Mouse (Mus musculus): Measurements from ENCODE around the gene Proser3.

Gene Proser3

GRCm38 (mm10) chr7:30552102-30553020, at the start of gene Proser3, which contains the start of gene Hspb6:
Gene Proser3, minus strand, starts transcription at chr7:30552299.
Gene Hspb6, plus strand, starts transcription at chr7:30552178.
- DNase-seq (ENCODE audit: extremely low spot score) = peak; percentile 95

- DNase-seq (ENCODE audit: extremely low spot score) = no peak
These were observed 48.6 kb upstream of the Proser3 start for GRCm38 (mm10) chr7:30600651-30601050.

- DNase-seq (ENCODE audit: extremely low spot score) = peak; percentile 73
These were observed 47.8 kb upstream of the Proser3 start for GRCm38 (mm10) chr7:30599933-30600353.

GRCm38 (mm10) chr7:30598786-30599185, 46.7 kb upstream of the Proser3 start, which contains the start of gene Zbtb32:
Gene Zbtb32, minus strand, starts transcription at chr7:30598909.
- DNase-seq (ENCODE audit: extremely low spot score) = no peak

GRCm38 (mm10) chr7:30596811-30597210, 44.7 kb upstream of the Proser3 start:
- no peak for DNase-seq (ENCODE audit: extremely low spot score)

- DNase-seq (ENCODE audit: extremely low spot score) = no peak
These were observed 44.0 kb upstream of the Proser3 start for GRCm38 (mm10) chr7:30596093-30596492.

- no peak for DNase-seq (ENCODE audit: extremely low spot score)
These were observed 42.5 kb upstream of the Proser3 start for GRCm38 (mm10) chr7:30594510-30595024.

- no peak for DNase-seq (ENCODE audit: extremely low spot score)
These were observed 41.7 kb upstream of the Proser3 start for GRCm38 (mm10) chr7:30593579-30594509.

GRCm38 (mm10) chr7:30592772-30593423, 40.8 kb upstream of the Proser3 start:
- no peak for DNase-seq (ENCODE audit: extremely low spot score)

GRCm38 (mm10) chr7:30591605-30591951, 39.5 kb upstream of the Proser3 start:
- no peak for DNase-seq (ENCODE audit: extremely low spot score)

GRCm38 (mm10) chr7:30590927-30591604, 39.0 kb upstream of the Proser3 start:
- no peak for DNase-seq (ENCODE audit: extremely low spot score)

- DNase-seq (ENCODE audit: extremely low spot score) = peak; percentile 90
These were observed 37.6 kb upstream of the Proser3 start for GRCm38 (mm10) chr7:30589435-30590301.

GRCm38 (mm10) chr7:30588676-30589434, 36.8 kb upstream of the Proser3 start, which contains the start of gene Kmt2b:
Gene Kmt2b, minus strand, starts transcription at chr7:30588726.
- peak; percentile 96 for DNase-seq (ENCODE audit: extremely low spot score)

GRCm38 (mm10) chr7:30587842-30588667, 36.0 kb upstream of the Proser3 start:
- peak; percentile 64 for DNase-seq (ENCODE audit: extremely low spot score)

- DNase-seq (ENCODE audit: extremely low spot score) = no peak
These were observed 34.4 kb upstream of the Proser3 start for GRCm38 (mm10) chr7:30586455-30587020.

GRCm38 (mm10) chr7:30585170-30585569, 33.1 kb upstream of the Proser3 start:
- no peak for DNase-seq (ENCODE audit: extremely low spot score)

GRCm38 (mm10) chr7:30584339-30584738, 32.2 kb upstream of the Proser3 start:
- DNase-seq (ENCODE audit: extremely low spot score) = no peak

- no peak for DNase-seq (ENCODE audit: extremely low spot score)
These were observed 29.4 kb upstream of the Proser3 start for GRCm38 (mm10) chr7:30581547-30581946.
